Mouse (Mus musculus) layer of hippocampus, adult 9-10 months (tissue): ENCODE measurements at regions not wholly inside any gene's neighbourhood (a gene's known extent, or its start where the extent isn't known, plus 50 kb on each side); places are given as distances from the start of the nearest gene placed in this dataset.
A peak's percentile ranks its signal among the peaks of the same experiment; 100 is the strongest.

Experiments
- DNase-seq: peaks from one replicate; pipeline ENCODE4 v3.0.0; 2022; ENCODE audit warnings: low spot score

DNA sequence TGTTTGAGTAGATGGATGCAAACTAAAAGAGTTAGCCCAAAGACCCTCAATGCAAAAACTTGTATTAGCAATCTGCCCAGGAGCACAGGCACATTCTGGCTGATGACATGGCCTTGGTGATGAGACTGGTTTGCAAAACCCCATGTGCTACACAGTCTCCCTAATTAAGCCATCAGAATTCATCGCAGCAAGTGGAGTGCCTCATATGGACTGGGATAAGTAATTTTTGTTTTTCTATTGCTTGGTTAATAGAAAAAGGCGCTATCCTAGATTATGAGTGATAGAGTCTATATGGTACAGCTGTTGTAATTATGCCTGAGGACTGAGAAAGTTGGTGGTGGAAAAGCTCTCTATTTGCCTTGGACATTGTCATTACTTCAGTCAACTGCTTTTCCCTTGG is 155.2 kb upstream of the Robo1 start:
- DNase-seq: no peak

DNA sequence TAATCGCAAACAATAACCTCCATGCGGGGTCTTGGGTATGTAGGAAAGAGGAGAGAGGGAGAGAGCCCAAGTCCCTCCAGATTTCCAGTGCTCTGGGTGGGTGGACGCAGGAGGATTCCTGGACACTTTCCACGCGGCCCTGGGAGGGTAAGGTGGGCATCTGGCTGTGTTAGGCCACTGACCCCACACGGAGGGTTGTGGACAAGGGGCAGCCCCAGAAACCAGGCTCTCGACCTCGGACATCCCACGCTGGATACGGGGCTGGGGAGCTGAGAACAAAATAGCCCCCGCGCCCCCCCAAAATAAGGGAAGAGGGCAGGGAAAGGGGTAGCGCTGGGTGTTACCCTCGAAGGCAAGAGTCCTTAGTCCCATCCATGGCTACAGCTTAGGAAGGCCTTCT is 150.2 kb upstream of the Robo1 start:
- no peak for DNase-seq

DNA sequence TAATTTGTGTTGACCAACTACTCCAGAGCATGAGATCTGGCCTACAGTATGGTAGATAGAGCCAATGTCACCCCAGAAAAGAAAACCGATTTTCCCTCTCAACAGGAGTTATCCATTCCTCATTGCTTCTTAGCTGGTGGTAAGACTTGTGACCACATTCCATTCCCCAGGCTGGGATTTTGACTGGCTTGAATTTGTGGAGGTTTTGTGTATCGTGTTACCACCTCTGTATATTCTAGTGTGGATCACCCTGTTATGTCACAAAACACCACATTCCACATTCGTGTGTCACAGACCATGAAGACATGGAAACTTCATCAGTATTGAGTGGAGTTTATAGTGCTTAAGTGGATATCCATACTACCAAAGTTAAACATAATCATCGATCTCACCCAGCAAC is 148.7 kb upstream of the Robo1 start:
- DNase-seq: no peak

DNA sequence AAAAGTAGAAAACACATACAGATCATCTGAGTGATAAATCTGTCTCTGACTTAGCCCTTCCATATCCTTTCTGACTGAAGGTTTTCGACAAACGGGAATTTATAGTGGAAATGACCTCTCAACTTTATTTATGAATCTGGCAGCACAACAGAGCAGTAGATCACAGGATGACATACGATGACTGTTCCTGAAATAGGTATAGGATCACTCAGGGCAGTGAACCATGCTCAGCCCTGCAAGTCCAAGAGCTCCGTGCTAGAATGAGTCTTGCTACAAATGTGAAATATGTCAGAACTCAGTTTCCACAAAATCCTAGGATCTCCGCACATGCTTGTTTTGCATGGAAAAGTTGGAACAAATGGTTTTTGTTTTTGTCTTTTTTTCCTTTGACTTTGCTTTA is 132.4 kb upstream of the Robo1 start:
- DNase-seq: no peak

DNA sequence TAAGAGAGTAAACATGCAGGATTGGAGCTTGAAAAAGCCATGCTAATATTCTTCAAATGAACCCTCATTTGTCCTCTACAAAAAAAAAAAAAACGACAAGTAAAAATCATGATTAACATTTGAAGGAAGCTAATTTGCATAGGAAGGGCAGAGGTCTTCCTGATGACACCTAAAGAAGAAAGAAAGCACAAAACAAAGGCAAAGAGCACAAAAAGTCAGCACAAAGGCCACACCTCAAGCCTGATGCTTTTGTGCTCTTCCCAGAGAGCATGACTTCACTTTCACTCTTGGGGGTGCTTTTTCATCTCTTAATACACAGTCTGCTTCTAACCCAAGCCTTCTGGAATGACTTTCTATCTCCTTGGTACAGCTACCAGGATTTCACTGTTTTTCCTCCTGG is 113.8 kb upstream of the Robo1 start:
- no peak for DNase-seq

DNA sequence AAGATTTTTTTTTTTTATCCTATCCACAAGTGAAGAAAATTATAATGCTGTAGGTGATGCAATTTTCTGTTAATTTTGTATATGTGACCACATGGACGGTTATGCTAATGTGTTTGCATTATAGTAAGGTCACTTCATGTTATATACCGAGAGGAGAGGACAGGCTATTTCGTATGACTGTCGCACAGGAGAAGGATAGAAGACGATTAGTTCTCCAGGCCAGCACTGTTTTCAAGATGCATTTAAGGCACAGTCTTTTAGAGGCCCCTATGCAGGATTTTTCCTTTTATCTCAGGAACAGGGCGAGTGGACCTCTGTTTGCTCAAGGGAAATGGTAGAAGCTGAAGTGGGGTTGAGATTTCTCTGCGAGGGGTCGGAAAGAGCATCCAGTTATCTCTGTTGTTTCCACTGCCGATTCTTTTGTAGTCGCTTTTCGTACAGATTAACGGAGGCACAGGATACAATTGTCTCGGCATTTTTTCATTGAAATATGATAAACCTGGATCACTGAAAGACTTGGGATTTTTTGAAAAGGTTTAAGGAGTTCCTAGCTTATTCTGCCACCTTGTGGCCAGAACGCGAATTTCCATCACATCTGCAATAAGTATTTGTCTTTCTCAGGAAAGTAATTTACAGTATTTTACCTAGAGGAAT is 92.6 kb upstream of the Robo1 start:
- peak; percentile 57 for DNase-seq

DNA sequence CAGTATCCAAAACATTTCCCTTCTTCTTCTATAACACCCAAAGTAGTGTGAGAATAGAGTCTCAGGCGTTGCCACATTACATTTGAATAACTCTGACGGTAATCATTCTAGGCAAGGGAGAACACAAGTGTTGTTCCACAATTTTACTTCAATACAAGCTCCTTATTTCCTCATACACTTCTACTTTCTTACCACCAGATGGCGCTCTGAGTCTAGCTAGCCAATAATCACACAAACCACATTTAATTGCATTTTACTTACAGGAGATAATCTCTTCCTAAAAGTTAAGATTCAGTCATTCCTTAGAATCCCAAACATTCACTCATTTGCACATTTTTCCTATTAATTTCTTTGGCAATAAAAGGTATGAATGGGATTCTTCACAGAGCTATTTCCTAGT is 90.1 kb upstream of the Robo1 start:
- no peak for DNase-seq

DNA sequence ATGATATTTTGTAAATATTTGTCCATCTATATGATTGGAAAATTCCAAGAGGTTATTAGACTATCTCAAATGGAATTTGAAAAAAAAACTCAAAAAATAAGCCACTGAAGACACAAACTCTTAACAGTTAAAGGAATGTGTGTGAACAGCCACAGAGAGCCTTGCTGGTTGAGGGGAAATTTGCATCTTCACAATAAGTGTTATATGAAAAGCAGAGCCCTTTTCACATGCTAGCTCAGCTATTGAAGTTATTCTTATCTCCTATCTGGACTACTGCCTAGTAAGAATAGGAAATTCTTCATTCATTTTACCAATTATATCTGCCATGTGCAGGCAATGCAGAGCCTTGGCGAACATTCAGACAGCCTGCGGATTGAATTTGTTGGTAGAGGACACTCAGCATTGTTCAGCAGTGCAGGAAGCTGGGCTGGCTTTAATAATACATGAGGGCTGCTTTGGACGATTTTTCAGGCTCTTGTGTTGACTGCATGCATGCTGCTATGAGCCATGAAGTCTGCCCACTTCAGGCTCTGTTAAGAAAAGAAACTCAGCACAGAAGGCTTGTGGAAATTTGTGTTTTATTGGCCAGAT is 86.1 kb upstream of the Robo1 start:
- DNase-seq: no peak

DNA sequence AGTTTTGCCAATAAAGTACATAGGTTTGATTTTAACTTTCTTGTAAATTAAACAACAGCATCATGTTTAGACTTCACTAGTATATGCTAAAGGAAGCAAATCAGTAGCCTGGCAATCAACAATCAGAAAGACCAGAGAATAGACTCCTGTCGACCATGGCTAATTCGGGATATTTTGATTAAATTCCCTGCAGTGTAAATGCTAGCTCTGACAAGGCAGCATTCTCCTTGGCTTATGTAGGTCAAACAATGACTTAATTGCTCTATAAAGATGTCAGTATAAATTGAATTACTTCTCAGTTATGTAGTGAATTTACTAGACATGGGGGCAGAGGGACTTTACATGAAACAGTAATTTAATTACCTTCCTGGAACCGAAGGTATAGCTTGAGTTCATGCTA is 84.2 kb upstream of the Robo1 start:
- no peak for DNase-seq

DNA sequence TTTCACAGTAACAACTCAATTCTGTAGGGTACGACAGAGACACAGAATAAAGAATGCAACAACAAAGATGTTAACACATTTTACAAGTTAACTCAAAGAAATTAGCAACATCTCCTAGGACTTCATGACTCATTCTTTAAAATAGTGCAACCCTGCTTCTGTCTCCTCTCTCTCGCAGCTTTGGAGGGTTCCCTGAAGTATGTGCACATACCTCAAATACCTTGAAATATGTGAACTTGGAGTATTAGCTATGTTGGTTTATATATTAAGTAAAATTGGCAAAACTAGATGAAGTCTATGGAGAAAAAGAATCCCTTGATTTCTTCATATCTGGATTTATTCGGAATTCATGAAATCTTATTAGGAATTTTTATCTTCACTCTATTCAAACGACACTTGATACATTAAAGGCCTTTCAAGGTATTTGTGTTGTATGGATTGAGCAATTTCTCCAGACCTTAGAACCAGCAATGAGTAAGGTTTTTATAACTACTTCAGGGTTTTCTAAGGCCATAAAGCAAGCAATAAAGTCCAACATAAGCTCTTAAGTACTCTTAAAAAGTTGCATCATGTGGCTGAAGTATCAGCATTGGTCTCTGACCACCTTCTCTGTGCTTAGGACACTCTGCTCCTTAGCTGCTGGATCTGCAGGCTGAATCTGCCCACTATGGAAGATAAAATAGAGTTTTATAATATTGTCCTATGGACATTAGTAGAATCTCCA is 82.8 kb upstream of the Robo1 start:
- DNase-seq: no peak

DNA sequence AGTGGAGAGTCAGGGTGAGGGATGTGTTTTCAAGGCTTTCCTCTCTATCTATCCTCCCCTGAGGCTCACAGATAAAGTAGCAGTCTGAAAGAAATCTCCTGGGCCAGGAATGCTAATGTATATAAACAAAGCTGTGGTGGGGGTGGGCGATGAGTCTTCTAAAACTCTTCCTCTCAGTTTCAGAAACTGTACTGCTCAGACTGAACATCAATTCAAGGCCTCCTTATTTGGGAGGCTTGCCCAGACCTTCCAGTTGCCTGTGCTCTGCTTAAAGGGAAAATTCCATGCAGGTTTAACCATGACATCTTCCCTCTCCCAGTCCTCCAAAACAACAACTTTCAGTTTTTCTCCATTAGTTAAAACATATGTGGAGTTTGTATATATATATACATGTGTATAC is 73.7 kb upstream of the Robo1 start:
- no peak for DNase-seq

DNA sequence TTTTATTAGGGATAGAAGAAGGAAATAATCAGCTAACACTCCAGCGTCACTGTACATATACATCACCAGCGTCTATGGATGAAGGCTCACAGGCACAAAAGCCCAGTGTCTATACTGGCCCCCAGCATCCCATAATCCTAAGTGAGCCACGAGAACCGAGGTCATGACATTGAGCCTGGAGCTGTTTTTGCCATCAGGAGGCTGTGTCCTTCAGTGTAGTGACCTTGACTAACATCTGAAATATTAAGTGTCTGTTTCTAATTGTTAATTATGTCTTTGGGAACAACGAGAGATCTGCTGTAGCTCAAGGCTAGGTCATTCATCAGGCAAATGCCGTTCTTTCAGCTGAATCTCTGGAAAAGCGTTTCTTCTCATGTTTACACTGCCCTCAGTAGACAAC is 68.5 kb upstream of the Robo1 start:
- no peak for DNase-seq

DNA sequence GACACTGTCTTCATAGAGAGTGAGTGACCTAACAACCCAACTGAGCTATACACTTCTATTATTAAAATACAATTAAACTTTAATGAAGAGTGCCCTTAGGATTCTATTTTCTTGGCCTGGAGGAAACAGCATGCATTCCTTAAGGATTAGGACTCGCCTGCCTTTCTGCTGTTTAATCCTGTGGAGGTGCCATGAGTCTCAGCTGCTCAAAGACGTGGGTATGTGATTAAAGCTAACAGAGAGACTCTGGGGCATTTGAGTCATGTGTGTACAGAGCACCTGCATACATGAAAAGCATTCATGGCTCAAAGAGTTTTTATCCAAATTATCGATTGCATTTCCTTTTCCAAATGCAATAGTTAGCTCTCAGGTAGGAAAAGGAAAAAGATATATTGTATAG is 51.7 kb upstream of the Robo1 start:
- DNase-seq: no peak
